Mouse (Mus musculus) lung, postnatal 25 days (tissue): ENCODE measurements at regions not wholly inside any gene's neighbourhood (a gene's known extent, or its start where the extent isn't known, plus 50 kb on each side); places are given as distances from the start of the nearest gene placed in this dataset.

Experiments used
- DNase-seq: peaks from one replicate; pipeline ENCODE4 v3.0.0; 2022; ENCODE audit warnings: low spot score

GRCm38 (mm10) chr9:31794911-31795310, 118.4 kb downstream of the Barx2 start:
- no peak for DNase-seq

GRCm38 (mm10) chr9:31775956-31776355, 137.3 kb downstream of the Barx2 start:
- DNase-seq = no peak

DNA sequence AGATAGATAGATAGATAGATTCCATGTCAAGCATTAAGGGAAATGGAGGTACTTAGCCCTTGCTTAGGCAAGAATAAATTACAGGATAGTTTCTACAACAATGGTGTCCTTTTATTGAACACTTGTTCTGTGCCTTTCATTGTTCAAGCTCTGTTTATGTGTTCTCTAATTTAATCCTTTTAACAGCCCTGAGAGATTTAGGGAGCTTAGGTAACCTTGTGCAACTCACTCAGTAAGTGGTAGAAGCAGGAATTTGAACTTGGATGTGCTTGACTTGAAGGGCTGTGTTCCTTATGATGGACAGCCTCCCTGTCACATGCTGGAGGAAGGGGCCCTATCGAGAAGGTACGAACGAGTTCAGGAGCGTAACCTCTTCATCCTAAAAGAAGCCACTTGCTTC, 147.9 kb downstream of the Barx2 start:
- no peak for DNase-seq

- no peak for DNase-seq
Measured at GRCm38 (mm10) chr9:31757894-31758561, 155.2 kb downstream of the Barx2 start.

GRCm38 (mm10) chr9:31730443-31730842, 182.8 kb downstream of the Barx2 start:
- no peak for DNase-seq

DNA sequence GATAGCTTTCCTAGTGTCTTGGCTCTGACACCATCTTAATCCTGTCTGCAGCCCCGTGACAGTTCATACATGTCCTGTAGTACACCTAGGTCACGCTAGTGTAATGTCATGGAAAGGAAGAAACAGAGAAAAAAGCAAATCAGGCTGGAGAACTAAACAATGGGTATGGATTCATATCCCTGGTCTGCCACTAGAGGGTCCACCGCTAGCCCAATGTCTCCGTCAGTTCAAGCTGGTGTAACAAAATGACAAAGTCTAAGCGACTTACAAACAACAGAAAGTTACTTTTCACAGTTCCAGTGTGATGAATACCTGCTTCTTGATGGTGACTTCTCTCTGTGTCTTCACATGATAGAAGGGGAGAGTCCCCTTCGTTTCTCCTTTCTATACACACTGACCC, 194.0 kb downstream of the Barx2 start:
- no peak for DNase-seq

- peak; percentile 39 for DNase-seq
Measured at GRCm38 (mm10) chr9:31710022-31710421, 203.2 kb downstream of the Barx2 start.

DNA sequence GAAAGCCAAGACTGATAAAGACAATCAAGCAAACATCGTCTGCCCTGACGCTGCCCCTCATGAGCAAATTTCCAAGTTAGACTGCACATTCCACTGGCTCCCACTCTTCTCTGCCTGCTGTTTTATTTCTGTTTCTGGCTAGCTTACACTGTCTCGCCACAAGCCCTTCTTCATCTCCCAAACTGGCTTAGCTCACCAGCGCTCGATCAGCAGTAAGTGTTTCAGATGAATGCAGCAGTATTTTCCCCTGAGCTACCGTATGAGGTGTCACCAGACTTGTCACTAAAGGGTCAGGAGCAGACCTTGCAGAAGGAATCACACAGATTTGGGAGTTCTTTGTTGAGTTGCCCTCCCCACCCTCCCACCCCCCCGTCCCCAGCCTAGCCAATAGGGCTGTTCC, 206.6 kb downstream of the Barx2 start:
- DNase-seq = no peak

DNA sequence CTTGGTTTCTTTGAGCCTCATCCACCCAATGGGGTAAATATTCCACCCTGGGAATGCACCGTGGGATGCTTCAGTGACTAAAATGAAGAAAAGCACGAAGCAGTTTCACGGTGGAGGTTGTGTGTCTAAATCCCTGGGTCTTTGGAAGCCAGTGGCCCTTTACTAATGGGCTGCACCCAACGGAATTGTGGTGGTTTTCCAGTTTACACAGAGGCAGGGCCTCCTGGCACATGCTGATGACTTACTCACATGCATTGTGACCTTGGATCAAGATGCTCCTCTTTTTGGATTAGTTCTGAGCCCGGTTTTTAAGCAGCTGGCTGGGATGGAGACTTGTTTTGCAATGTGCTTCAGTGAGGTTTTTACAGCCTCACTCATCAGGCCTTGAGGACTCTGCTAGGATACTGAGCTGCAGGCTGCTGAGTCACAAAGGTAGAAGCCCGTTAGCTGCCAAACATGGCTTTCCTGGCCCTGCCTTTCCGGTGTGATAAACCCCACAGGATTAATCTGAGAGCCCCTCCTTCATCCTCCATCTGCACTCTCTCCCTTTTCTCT, 222.3 kb downstream of the Barx2 start:
- DNase-seq = no peak

GRCm38 (mm10) chr9:31688398-31688705, 224.1 kb upstream of the Tmem45b start:
- DNase-seq = no peak

GRCm38 (mm10) chr9:31687686-31688397, 223.6 kb upstream of the Tmem45b start:
- DNase-seq = no peak

GRCm38 (mm10) chr9:31686466-31686865, 222.2 kb upstream of the Tmem45b start:
- no peak for DNase-seq

GRCm38 (mm10) chr9:31684812-31685188, 220.5 kb upstream of the Tmem45b start:
- DNase-seq = no peak

DNA sequence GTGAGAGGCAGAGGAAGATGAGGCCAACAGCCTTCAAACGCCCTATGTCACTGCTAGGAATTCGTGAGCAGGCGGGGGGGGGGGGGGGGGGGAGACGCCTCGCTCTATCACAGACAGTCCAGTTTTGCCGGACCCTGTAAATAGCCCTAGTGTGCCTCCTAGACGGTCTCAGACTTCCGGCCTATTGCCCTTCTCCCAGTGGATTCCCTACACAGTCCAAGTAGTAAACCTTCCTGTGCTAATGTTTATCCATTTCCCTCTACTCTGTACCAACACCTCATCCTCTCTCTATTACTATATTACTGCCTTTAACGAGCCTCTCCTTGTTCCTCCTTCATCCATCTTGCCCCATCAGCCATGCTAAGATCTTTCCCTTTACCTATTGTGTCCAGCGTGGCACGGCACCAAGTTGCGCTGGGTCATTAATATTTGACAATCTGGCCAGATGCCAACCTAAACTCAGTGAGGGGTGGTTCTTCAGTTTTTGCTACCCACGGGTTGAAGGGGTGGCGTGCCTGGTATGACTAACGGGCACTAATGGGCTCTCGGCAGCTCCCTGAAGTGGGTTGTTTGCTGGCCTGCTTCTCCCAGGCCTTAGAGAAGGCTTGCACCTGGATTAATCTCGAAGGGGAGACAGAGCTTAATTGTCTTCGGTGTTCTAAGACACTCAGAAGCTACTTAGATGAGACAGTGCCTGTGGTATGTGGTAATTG, 220.0 kb upstream of the Tmem45b start:
- no peak for DNase-seq

- peak; percentile 60 for DNase-seq
Measured at GRCm38 (mm10) chr9:31683302-31684081, 219.2 kb upstream of the Tmem45b start.

DNA sequence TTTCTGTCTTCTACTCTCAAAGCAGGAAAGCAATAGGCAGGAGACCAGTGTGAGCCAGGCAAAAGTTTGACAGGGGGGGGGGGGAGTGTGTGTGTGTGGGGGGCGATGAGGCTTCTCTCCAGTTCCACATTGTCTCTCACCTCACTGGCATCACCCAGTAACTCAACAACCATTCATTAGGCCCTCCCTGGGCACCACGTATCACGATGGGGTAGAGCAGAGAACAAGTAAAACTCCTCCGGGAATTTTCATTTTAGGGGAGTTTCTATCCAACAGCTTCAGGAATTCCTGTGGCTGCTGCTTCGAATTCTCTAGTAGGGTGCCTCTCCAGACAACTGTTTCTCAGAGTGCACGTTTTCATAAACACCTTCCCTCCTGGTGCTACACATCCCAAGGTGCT, 218.6 kb upstream of the Tmem45b start:
- no peak for DNase-seq

DNA sequence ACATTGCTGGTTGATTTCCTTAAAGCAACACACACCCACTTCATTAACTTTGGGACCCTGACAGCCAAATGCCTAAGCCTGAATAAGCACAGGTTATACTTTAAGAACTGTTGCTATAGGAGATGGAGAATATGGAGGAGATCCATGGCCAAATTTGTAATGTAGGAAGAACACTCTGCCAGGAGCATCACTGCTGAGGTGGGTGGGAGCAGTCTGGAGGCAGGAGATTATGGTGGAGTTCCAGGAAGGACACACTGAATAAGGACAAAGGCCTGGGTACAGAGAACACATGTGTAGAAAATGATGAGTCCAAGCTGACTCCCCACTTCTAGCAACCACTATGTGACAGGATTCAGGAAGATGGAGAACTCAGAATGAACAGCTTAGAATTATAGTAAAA, 212.9 kb upstream of the Tmem45b start:
- no peak for DNase-seq

- DNase-seq = no peak
Measured at GRCm38 (mm10) chr9:31659026-31659425, 194.8 kb upstream of the Tmem45b start.

DNA sequence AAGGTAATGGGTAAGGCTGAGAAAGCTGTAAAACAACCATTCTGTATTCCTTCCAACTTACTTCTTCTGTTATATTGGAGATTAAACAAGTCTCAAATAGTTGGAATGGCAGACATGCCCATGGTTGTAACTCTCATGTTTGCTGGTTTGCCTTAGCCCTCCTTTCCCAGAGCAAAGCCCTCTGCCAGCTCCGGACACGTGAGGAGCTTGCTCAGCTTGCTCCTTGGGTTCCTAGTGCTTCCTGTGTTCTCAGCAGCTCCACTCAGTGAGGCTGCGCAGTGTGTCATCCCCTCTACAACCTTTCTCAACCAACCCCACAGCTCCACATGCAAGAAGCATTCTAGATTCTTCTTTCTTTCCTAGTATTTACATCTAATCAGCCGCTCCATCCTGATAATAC, 193.3 kb upstream of the Tmem45b start:
- DNase-seq = no peak

GRCm38 (mm10) chr9:31656676-31657075, 192.4 kb upstream of the Tmem45b start:
- DNase-seq = no peak

DNA sequence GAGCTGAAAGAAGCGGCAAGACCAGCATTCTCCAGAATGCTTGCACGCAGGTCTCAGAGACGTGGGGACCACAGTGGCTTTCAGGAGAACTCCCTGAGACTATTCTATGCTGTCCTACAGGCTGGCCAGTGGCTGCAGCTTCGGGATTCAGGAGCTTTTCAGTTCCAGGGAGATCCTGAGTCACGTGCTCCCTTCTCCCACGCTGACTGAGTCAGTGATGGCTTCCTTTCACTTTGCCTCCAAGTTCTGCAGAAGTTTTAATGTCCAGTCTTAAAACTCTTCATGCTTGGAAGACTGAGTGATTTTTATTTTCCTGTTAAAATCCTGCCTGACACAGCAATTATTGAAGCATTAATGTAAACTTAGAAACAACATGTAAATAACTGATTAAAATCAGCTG, 190.5 kb upstream of the Tmem45b start:
- no peak for DNase-seq

GRCm38 (mm10) chr9:31654213-31654612, 190.0 kb upstream of the Tmem45b start:
- no peak for DNase-seq
